Mouse (Mus musculus) hindbrain, embryonic 15.5 days (tissue): ENCODE measurements around the gene Mypn. TPM values are rescaled to one million over a fixed set of nuclear protein-coding genes. Genes with fewer than 3 reads are reported as not detected.

Experiments used
- ATAC-seq: fragments of 200-750 bp; cut with Nextera tagmentation; 2 replicates; pipeline ENCODE4 v1.8.0; 2017; ENCODE audit warnings: low read depth, moderate number of reproducible peaks, moderate TSS enrichment; ENCODE audit not compliant: low FRiP score
- H3K27ac ChIP-seq: fragments of 300-500 bp; sonication (generic); replicated peaks from 2 replicates; pipeline ENCODE4 v1.5.1; 2015; ENCODE audit warnings: mild to moderate bottlenecking, inconsistent platforms
- H3K27me3 ChIP-seq: fragments of 300-500 bp; sonication (generic); 2 replicates; pipeline ENCODE4 v1.6.1; 2015; ENCODE audit warnings: control low read depth, inconsistent platforms
- H3K36me3 ChIP-seq: fragments of 300-500 bp; sonication (generic); 2 replicates; pipeline ENCODE4 v1.6.1; 2015; ENCODE audit warnings: control low read depth, inconsistent platforms
- H3K4me1 ChIP-seq: fragments of 300-500 bp; sonication (generic); replicated peaks from 2 replicates; pipeline ENCODE4 v1.6.1; 2015; ENCODE audit warnings: control low read depth, inconsistent platforms
- H3K4me2 ChIP-seq: fragments of 300-500 bp; sonication (generic); 2 replicates; pipeline ENCODE4 v1.6.1; 2015; ENCODE audit warnings: moderate library complexity, mild to moderate bottlenecking, inconsistent platforms
- H3K4me3 ChIP-seq: fragments of 300-500 bp; sonication (generic); 2 replicates; pipeline ENCODE4 v1.5.1; 2015; ENCODE audit warnings: mild to moderate bottlenecking, inconsistent platforms
- H3K9ac ChIP-seq: fragments of 300-500 bp; sonication (generic); 2 replicates; pipeline ENCODE4 v1.6.1; 2015; ENCODE audit warnings: inconsistent platforms
- H3K9me3 ChIP-seq: fragments of 300-500 bp; sonication (generic); 2 replicates; pipeline ENCODE4 v1.6.1; 2016; ENCODE audit warnings: control low read depth, inconsistent platforms
- WGBS: fragments of 180-500 bp; shearing (Covaris S2); methylation state at CpG from one replicate; pipeline ENCODE4 v1.1.7; 2015; 5-methylcytosine and 5-hydroxymethylcytosine counted together
- polyA plus RNA-seq: library from polyadenylated mRNA; unstranded; fragments of >200 nt; fragmentation: Nextera tagmentation; extraction: Ambion mirVana; gene quantifications from 2 replicates; pipeline ENCODE4 v1.2.1, GENCODE M21; 2015

Mypn gene
- polyA plus RNA-seq, result 0.77 and 0.90 TPM in 2 replicates

GRCm38 (mm10) chr10:63203728-63204127, at the start of gene Mypn:
Gene Mypn, minus strand, starts transcription at chr10:63203952.
- no peak within 1 kb of the TSS for H3K4me2 ChIP-seq
- WGBS, result 94% methylated on average over 15 of the region's 15 CpGs
- ATAC-seq, result no peak
- H3K9ac ChIP-seq, result no peak within 1 kb of the TSS
- no peaks in the 10 kb centered on the region for H3K27me3 ChIP-seq
- H3K4me3 ChIP-seq, result no peak within 1 kb of the TSS
- no peaks in the 10 kb centered on the region for H3K36me3 ChIP-seq
- H3K4me1 ChIP-seq, result no peaks in the 10 kb centered on the region
- H3K27ac ChIP-seq, result no peak within 1 kb of the TSS
- H3K9me3 ChIP-seq, result no peaks in the 10 kb centered on the region

- H3K36me3 ChIP-seq, result peaks cover 4% of the 10 kb centered on the region; the same call in 1 of the 2 replicates
- H3K9ac ChIP-seq, result no peak overlapping the region
- 97% methylated on average over 6 of the region's 6 CpGs for WGBS
- no peak for ATAC-seq
- H3K4me3 ChIP-seq, result no peak overlapping the region
- H3K27ac ChIP-seq, result no peak overlapping the region
- no peaks in the 10 kb centered on the region for H3K9me3 ChIP-seq
- H3K27me3 ChIP-seq, result no peaks in the 10 kb centered on the region
- H3K4me2 ChIP-seq, result no peak overlapping the region
- H3K4me1 ChIP-seq, result peaks cover 14% of the 10 kb centered on the region
Observed at GRCm38 (mm10) chr10:63248421-63248820, 44.7 kb upstream of the Mypn start.

- Histone ChIP-seq H3K4me3 (no peak overlapping the region), H3K27me3 (no peaks in the 10 kb centered on the region), H3K9me3 (no peaks in the 10 kb centered on the region), H3K4me2 (no peak overlapping the region), H3K4me1 (peaks cover 20% of the 10 kb centered on the region), H3K27ac (no peak overlapping the region), H3K36me3 (peaks cover 4% of the 10 kb centered on the region; the same call in 1 of the 2 replicates), H3K9ac (no peak overlapping the region)
- no peak for ATAC-seq
- WGBS, result 88% methylated on average over 7 of the region's 7 CpGs
Observed at GRCm38 (mm10) chr10:63247457-63247856, 43.7 kb upstream of the Mypn start.

- Histone ChIP-seq H3K27ac (no peak overlapping the region), H3K36me3 (peaks cover 4% of the 10 kb centered on the region; the same call in 1 of the 2 replicates), H3K9me3 (no peaks in the 10 kb centered on the region), H3K4me3 (no peak overlapping the region), H3K4me2 (no peak overlapping the region), H3K4me1 (peaks cover 23% of the 10 kb centered on the region), H3K27me3 (no peaks in the 10 kb centered on the region), H3K9ac (no peak overlapping the region)
- 95% methylated on average over 3 of the region's 3 CpGs for WGBS
- ATAC-seq, result no peak
Observed at GRCm38 (mm10) chr10:63245846-63246245, 42.1 kb upstream of the Mypn start.

- no peak overlapping the region for H3K9ac ChIP-seq
- peak overlapping the region; percentile 91 for H3K4me2 ChIP-seq
- peak overlapping the region; percentile 97; the same call in 1 of the 2 replicates for H3K27ac ChIP-seq
- peaks cover 23% of the 10 kb centered on the region for H3K4me1 ChIP-seq
- ATAC-seq, result no peak
- no peaks in the 10 kb centered on the region; the same call in 1 of the 2 replicates for H3K36me3 ChIP-seq
- H3K27me3 ChIP-seq, result no peaks in the 10 kb centered on the region
- WGBS, result 11% methylated on average over 5 of the region's 5 CpGs
- H3K4me3 ChIP-seq, result peak overlapping the region; percentile 100
- no peaks in the 10 kb centered on the region for H3K9me3 ChIP-seq
Observed at GRCm38 (mm10) chr10:63244746-63245145, 41.0 kb upstream of the Mypn start.

- ATAC-seq, result peak; percentile 83
- H3K27me3 ChIP-seq, result no peaks in the 10 kb centered on the region
- H3K4me1 ChIP-seq, result peaks cover 23% of the 10 kb centered on the region
- peak overlapping the region; percentile 97 for H3K27ac ChIP-seq
- H3K9ac ChIP-seq, result peak overlapping the region; percentile 95
- H3K4me3 ChIP-seq, result peak overlapping the region; percentile 100
- no peaks in the 10 kb centered on the region for H3K9me3 ChIP-seq
- under 1% methylated on average over 41 of the region's 41 CpGs for WGBS
- H3K36me3 ChIP-seq, result no peaks in the 10 kb centered on the region; the same call in 1 of the 2 replicates
- peak overlapping the region; percentile 91 for H3K4me2 ChIP-seq
Observed at GRCm38 (mm10) chr10:63244055-63244671, 40.4 kb upstream of the Mypn start.

- peak; percentile 99 for ATAC-seq
- Histone ChIP-seq H3K36me3 (no peaks in the 10 kb centered on the region; the same call in 1 of the 2 replicates), H3K4me1 (peaks cover 23% of the 10 kb centered on the region), H3K4me3 (peak within 1 kb of the TSS; percentile 100), H3K27ac (peak within 1 kb of the TSS; percentile 97), H3K27me3 (no peaks in the 10 kb centered on the region), H3K9me3 (no peaks in the 10 kb centered on the region), H3K4me2 (peak within 1 kb of the TSS; percentile 91), H3K9ac (peak within 1 kb of the TSS; percentile 95)
- under 1% methylated on average over 43 of the region's 44 CpGs for WGBS
Observed at GRCm38 (mm10) chr10:63243493-63244054, 39.8 kb upstream of the Mypn start, which contains the start of gene Herc4. Gene Herc4, plus strand, starts transcription at chr10:63243810.

- Histone ChIP-seq H3K4me1 (peaks cover 23% of the 10 kb centered on the region), H3K4me3 (peak overlapping the region; percentile 100), H3K27ac (peak overlapping the region; percentile 97), H3K9ac (peak overlapping the region; percentile 58), H3K4me2 (peak overlapping the region; percentile 68), H3K27me3 (no peaks in the 10 kb centered on the region), H3K36me3 (no peaks in the 10 kb centered on the region; the same call in 1 of the 2 replicates), H3K9me3 (no peaks in the 10 kb centered on the region)
- WGBS, result 25% methylated on average over 12 of the region's 12 CpGs
- no peak for ATAC-seq
Observed at GRCm38 (mm10) chr10:63242798-63243435, 39.2 kb upstream of the Mypn start.

GRCm38 (mm10) chr10:63240868-63241271, 37.1 kb upstream of the Mypn start:
- Histone ChIP-seq H3K4me1 (peaks cover 23% of the 10 kb centered on the region), H3K27ac (no peak overlapping the region), H3K9me3 (no peaks in the 10 kb centered on the region), H3K4me3 (no peak overlapping the region), H3K4me2 (no peak overlapping the region), H3K27me3 (no peaks in the 10 kb centered on the region), H3K9ac (no peak overlapping the region), H3K36me3 (no peaks in the 10 kb centered on the region)
- no peak for ATAC-seq
- WGBS, result 70% methylated on average over 2 of the region's 2 CpGs

GRCm38 (mm10) chr10:63239848-63240247, 36.1 kb upstream of the Mypn start:
- no peaks in the 10 kb centered on the region for H3K27me3 ChIP-seq
- H3K9ac ChIP-seq, result no peak overlapping the region
- H3K27ac ChIP-seq, result no peak overlapping the region
- no peaks in the 10 kb centered on the region for H3K9me3 ChIP-seq
- H3K4me2 ChIP-seq, result no peak overlapping the region
- H3K4me1 ChIP-seq, result peaks cover 15% of the 10 kb centered on the region
- no peak overlapping the region for H3K4me3 ChIP-seq
- no peaks in the 10 kb centered on the region for H3K36me3 ChIP-seq
- ATAC-seq, result no peak
- WGBS, result 84% methylated on average over 2 of the region's 2 CpGs

GRCm38 (mm10) chr10:63238090-63238489, 34.3 kb upstream of the Mypn start:
- Histone ChIP-seq H3K36me3 (no peaks in the 10 kb centered on the region), H3K9ac (no peak overlapping the region), H3K9me3 (no peaks in the 10 kb centered on the region), H3K27ac (no peak overlapping the region), H3K4me3 (no peak overlapping the region), H3K4me2 (no peak overlapping the region), H3K27me3 (no peaks in the 10 kb centered on the region), H3K4me1 (peaks cover 9% of the 10 kb centered on the region)
- no peak for ATAC-seq
- 81% methylated on average over 4 of the region's 4 CpGs for WGBS

- Histone ChIP-seq H3K27ac (no peak overlapping the region), H3K4me3 (no peak overlapping the region), H3K9ac (no peak overlapping the region), H3K4me2 (no peak overlapping the region), H3K36me3 (no peaks in the 10 kb centered on the region), H3K27me3 (no peaks in the 10 kb centered on the region), H3K9me3 (no peaks in the 10 kb centered on the region), H3K4me1 (peaks cover 1% of the 10 kb centered on the region)
- ATAC-seq, result no peak
- WGBS, result 82% methylated on average over 2 of the region's 2 CpGs
Observed at GRCm38 (mm10) chr10:63237206-63237605, 33.5 kb upstream of the Mypn start.
